Mouse (Mus musculus): ENCODE measurements around the gene St3gal5. TPM values are rescaled to one million over a fixed set of nuclear protein-coding genes. Genes with fewer than 3 reads are reported as not detected.
A peak's percentile ranks its signal among the peaks of the same experiment; 100 is the strongest.

St3gal5 gene
- polyA plus RNA-seq, 1 experiment = 27.6 TPM

DNA sequence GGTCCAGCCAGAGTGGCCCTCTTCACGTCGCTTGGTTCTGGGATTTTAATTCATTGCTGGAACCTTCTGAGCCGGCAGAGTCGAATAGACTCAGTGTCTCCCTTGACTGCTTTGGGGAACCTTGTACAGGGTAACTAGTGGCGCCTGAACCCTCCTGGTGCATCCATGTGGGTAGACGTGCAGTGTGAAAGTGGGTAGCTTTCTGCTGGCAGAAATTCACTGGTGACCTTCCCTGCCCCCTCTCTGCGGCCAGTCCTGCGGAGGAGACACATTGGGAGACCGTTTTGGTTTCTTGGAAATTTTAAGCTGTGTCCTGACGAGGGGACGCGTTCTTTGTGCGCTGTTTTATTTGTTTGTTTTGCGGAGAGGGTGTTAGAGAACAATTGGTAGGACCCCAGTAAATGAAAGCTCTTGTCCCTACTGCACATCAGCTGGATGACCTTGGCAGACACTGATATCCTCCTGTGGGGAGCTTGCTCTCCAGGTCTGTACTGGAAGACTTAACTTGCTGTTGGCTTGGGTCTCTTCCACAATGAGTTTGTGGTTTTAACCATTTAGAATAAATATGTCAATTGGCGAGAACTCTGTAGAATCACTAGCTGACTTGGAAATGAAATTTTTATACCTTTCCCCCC is 746 bp downstream of the St3gal5 start:
- Histone ChIP-seq H3K4me3 (ENCODE audit: insufficient read depth, poor library complexity, severe bottlenecking) (peak overlapping the region; percentile 56), H3K79me3 (ENCODE audit: low read depth) (peaks cover 2% of the 10 kb centered on the region), H3K79me2 (ENCODE audit: control insufficient read depth, insufficient read depth) (peaks cover 16% of the 10 kb centered on the region), H3K27me3 (ENCODE audit: control insufficient read depth, insufficient read depth, insufficient read length) (no peaks in the 10 kb centered on the region), H3K36me3 (ENCODE audit: control insufficient read depth, insufficient read depth) (no peaks in the 10 kb centered on the region), H3ac (ENCODE audit: control insufficient read depth, insufficient read length, low read depth) (peak overlapping the region; percentile 88)
- no peak for TF ChIP-seq FOSL1 (IDR thresholded peaks at IDR 0.05; ENCODE audit: insufficient read depth, low read length, poor library complexity, severe bottlenecking)
- no peak for TF ChIP-seq USF1 (IDR thresholded peaks at IDR 0.05; ENCODE audit: low read depth)
- TF ChIP-seq MYOD1 (IDR thresholded peaks at IDR 0.05; ENCODE audit: control insufficient read depth, insufficient read length, low read depth) = no peak
- TF ChIP-seq MAX (IDR thresholded peaks at IDR 0.05) = no peak
- TF ChIP-seq CEBPB (IDR thresholded peaks at IDR 0.05; ENCODE audit: low read depth) = no peak
- no peak for TF ChIP-seq CTCF (IDR thresholded peaks at IDR 0.05; ENCODE audit: control insufficient read depth, insufficient read depth, insufficient read length)
- TF ChIP-seq MYOG (IDR thresholded peaks at IDR 0.05; ENCODE audit: control insufficient read depth, extremely low read depth, insufficient read length) = no peak

DNA sequence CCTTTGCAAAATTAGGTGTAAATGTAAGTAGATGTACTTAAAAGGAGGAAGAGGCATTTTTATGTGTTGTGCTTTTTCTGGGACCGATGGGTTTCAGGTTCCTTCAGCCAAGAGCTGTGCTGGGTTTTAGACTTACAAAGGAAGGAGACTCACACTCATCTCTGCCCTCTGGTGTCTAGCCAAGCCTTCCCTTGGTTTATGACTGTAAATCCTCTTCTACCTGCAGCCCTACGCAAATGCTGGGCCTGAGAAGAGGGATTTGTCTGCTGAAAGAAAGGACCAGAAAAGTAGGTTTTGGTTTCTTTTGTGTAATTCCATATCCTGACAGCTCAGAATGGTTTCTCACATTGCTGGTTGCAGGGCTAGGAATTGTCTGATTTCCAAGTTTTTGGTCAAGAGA is 1.3 kb downstream of the St3gal5 start:
- Histone ChIP-seq H3K27me3 (ENCODE audit: control insufficient read depth, insufficient read depth, insufficient read length) (no peaks in the 10 kb centered on the region), H3K4me3 (ENCODE audit: insufficient read depth, poor library complexity, severe bottlenecking) (no peak overlapping the region), H3ac (ENCODE audit: control insufficient read depth, insufficient read length, low read depth) (no peak overlapping the region), H3K36me3 (ENCODE audit: control insufficient read depth, insufficient read depth) (no peaks in the 10 kb centered on the region), H3K79me2 (ENCODE audit: control insufficient read depth, insufficient read depth) (peaks cover 17% of the 10 kb centered on the region), H3K79me3 (ENCODE audit: low read depth) (peaks cover 2% of the 10 kb centered on the region)
- no peak for TF ChIP-seq MYOG (IDR thresholded peaks at IDR 0.05; ENCODE audit: control insufficient read depth, extremely low read depth, insufficient read length)
- peak; percentile 3 for TF ChIP-seq CTCF (IDR thresholded peaks at IDR 0.05; ENCODE audit: control insufficient read depth, insufficient read depth, insufficient read length)
- no peak for TF ChIP-seq CEBPB (IDR thresholded peaks at IDR 0.05; ENCODE audit: low read depth)

DNA sequence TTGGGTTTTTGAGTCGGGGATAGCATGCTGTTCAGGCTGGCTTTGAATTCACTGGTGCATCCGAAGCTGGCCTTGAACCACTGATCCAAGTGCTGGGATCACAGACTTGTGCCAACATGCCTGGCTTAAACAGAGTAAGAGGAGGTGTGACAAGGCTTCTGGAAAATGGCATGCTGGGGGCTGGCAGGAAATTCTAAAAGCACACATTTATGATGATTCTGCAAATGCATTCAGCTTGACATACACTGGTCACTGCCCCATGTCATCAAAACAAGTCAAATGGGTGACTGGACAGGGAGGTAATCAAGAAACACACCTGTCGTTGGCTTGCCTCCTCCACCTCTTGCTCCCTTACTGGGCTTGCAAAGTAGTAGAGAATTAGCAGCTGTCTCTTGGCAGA is 1.9 kb downstream of the St3gal5 start:
- Histone ChIP-seq H3ac (ENCODE audit: control insufficient read depth, insufficient read length, low read depth) (no peak overlapping the region), H3K27me3 (ENCODE audit: control insufficient read depth, insufficient read depth, insufficient read length) (no peaks in the 10 kb centered on the region), H3K4me3 (ENCODE audit: insufficient read depth, poor library complexity, severe bottlenecking) (no peak overlapping the region), H3K36me3 (ENCODE audit: control insufficient read depth, insufficient read depth) (no peaks in the 10 kb centered on the region), H3K79me3 (ENCODE audit: low read depth) (peaks cover 2% of the 10 kb centered on the region), H3K79me2 (ENCODE audit: control insufficient read depth, insufficient read depth) (peaks cover 21% of the 10 kb centered on the region)
- TF ChIP-seq USF1 (IDR thresholded peaks at IDR 0.05; ENCODE audit: low read depth) (no peak), MYOD1 (IDR thresholded peaks at IDR 0.05; ENCODE audit: control insufficient read depth, insufficient read length, low read depth) (no peak), CEBPB (IDR thresholded peaks at IDR 0.05; ENCODE audit: low read depth) (no peak), CTCF (IDR thresholded peaks at IDR 0.05; ENCODE audit: control insufficient read depth, insufficient read depth, insufficient read length) (no peak), MYOG (IDR thresholded peaks at IDR 0.05; ENCODE audit: control insufficient read depth, extremely low read depth, insufficient read length) (no peak), MAX (IDR thresholded peaks at IDR 0.05) (no peak)

DNA sequence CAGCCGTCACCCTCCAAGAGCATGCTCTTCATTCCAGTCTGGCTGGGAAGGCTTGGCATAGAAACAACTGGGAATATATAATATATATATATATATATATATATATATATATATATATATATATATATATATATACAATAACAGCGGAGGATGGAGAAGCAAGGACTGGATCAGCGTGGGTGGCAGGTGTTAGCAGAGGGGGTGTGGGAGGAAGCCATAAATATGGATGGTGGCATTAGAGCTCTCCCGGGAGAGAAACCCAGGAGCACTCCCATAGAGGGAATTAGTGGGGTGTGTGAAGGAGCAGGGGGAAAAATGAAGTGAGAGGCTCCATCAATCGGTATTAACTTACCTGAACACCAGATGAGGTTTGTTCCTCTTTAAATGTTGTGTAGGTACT is 2.8 kb downstream of the St3gal5 start:
- TF ChIP-seq FOSL1 (IDR thresholded peaks at IDR 0.05; ENCODE audit: insufficient read depth, low read length, poor library complexity, severe bottlenecking) (no peak), CTCF (IDR thresholded peaks at IDR 0.05; ENCODE audit: control insufficient read depth, insufficient read depth, insufficient read length) (no peak), MYOD1 (IDR thresholded peaks at IDR 0.05; ENCODE audit: control insufficient read depth, insufficient read length, low read depth) (no peak), CEBPB (IDR thresholded peaks at IDR 0.05; ENCODE audit: low read depth) (no peak), MYOG (IDR thresholded peaks at IDR 0.05; ENCODE audit: control insufficient read depth, extremely low read depth, insufficient read length) (no peak), USF1 (IDR thresholded peaks at IDR 0.05; ENCODE audit: low read depth) (no peak), MAX (IDR thresholded peaks at IDR 0.05) (no peak)
- peaks cover 2% of the 10 kb centered on the region for H3K79me3 ChIP-seq (ENCODE audit: low read depth)
- peaks cover 21% of the 10 kb centered on the region for H3K79me2 ChIP-seq (ENCODE audit: control insufficient read depth, insufficient read depth)
- no peak overlapping the region for H3ac ChIP-seq (ENCODE audit: control insufficient read depth, insufficient read length, low read depth)
- H3K4me3 ChIP-seq (ENCODE audit: insufficient read depth, poor library complexity, severe bottlenecking) = no peak overlapping the region
- no peaks in the 10 kb centered on the region for H3K27me3 ChIP-seq (ENCODE audit: control insufficient read depth, insufficient read depth, insufficient read length)
- no peaks in the 10 kb centered on the region for H3K36me3 ChIP-seq (ENCODE audit: control insufficient read depth, insufficient read depth)

GRCm38 (mm10) chr6:72100939-72101338 is 3.5 kb downstream of the St3gal5 start:
- no peaks in the 10 kb centered on the region for H3K27me3 ChIP-seq (ENCODE audit: control insufficient read depth, insufficient read depth, insufficient read length)
- no peak overlapping the region for H3ac ChIP-seq (ENCODE audit: control insufficient read depth, insufficient read length, low read depth)
- no peaks in the 10 kb centered on the region for H3K36me3 ChIP-seq (ENCODE audit: control insufficient read depth, insufficient read depth)
- no peak for TF ChIP-seq CTCF (IDR thresholded peaks at IDR 0.05; ENCODE audit: control insufficient read depth, insufficient read depth, insufficient read length)
- TF ChIP-seq MYOD1 (IDR thresholded peaks at IDR 0.05; ENCODE audit: control insufficient read depth, insufficient read length, low read depth) = no peak
- H3K4me3 ChIP-seq (ENCODE audit: insufficient read depth, poor library complexity, severe bottlenecking) = no peak overlapping the region
- H3K79me3 ChIP-seq (ENCODE audit: low read depth) = peaks cover 2% of the 10 kb centered on the region
- peaks cover 21% of the 10 kb centered on the region for H3K79me2 ChIP-seq (ENCODE audit: control insufficient read depth, insufficient read depth)

- TF ChIP-seq USF1 (IDR thresholded peaks at IDR 0.05; ENCODE audit: low read depth) = no peak
- TF ChIP-seq FOSL1 (IDR thresholded peaks at IDR 0.05; ENCODE audit: insufficient read depth, low read length, poor library complexity, severe bottlenecking) = no peak
- no peak for TF ChIP-seq CEBPB (IDR thresholded peaks at IDR 0.05; ENCODE audit: low read depth)
- TF ChIP-seq MYOG (IDR thresholded peaks at IDR 0.05; ENCODE audit: control insufficient read depth, extremely low read depth, insufficient read length) = no peak
- no peak for TF ChIP-seq CTCF (IDR thresholded peaks at IDR 0.05; ENCODE audit: control insufficient read depth, insufficient read depth, insufficient read length)
- TF ChIP-seq MYOD1 (IDR thresholded peaks at IDR 0.05; ENCODE audit: control insufficient read depth, insufficient read length, low read depth) = no peak
- no peak for TF ChIP-seq MAX (IDR thresholded peaks at IDR 0.05)
- Histone ChIP-seq H3K36me3 (ENCODE audit: control insufficient read depth, insufficient read depth) (no peaks in the 10 kb centered on the region), H3K79me3 (ENCODE audit: low read depth) (peaks cover 2% of the 10 kb centered on the region), H3K79me2 (ENCODE audit: control insufficient read depth, insufficient read depth) (peaks cover 21% of the 10 kb centered on the region), H3K4me3 (ENCODE audit: insufficient read depth, poor library complexity, severe bottlenecking) (no peak overlapping the region), H3K27me3 (ENCODE audit: control insufficient read depth, insufficient read depth, insufficient read length) (no peaks in the 10 kb centered on the region), H3ac (ENCODE audit: control insufficient read depth, insufficient read length, low read depth) (no peak overlapping the region)
These were observed 4.0 kb downstream of the St3gal5 start for GRCm38 (mm10) chr6:72101386-72101785.
